Comparison of ENCODE assay signal across 14 mouse cellular contexts in the genomic region with DNA sequence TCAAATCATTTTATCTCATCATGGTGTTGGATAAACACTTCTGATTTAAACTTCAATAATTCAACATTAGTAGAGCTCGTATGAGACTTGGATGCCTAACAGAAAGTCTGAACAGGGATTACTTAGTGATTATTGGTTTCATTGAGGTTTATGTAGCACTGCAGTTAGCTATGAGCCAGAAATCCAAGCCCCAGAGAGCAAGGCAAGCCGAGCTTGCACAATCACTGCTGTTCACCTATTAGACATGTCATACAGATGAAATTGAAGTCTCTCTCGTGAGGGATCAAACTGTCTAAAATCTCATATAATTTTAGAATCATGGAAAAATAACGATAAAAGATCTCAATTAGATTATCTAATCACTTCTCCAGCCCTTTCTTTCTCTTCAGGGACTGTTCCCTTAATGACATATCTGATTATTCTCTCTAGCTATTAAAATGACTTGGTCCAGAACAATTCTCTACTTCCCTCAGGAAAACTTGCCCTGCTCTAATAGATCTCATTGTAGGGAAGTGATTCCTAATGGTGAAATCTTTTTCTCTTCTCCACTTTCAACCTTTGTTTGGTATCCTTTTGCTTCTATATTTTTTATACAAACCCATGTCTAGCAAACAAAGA.
"Had no signal": no experiment of that assay in that cellular context is flagged by ENCODE, and none has a peak within 500 bp of the region (broad histone marks: within the 10 kb centered on the region; RNA-seq: fewer than 3 reads in every experiment).

No protein-coding gene starts in this region.

- H3K4me2 ChIP-seq: limb, embryonic 13.5 days; midbrain, embryonic 15.5 days; stomach, embryonic 15.5 days had no signal

- DNase-seq: kidney, adult 11 months; kidney, adult 9 months; kidney, postnatal 36 days; left cerebral cortex, postnatal 4 days; lung, adult 18-20 months; retina, postnatal 1 day; right cerebral cortex, postnatal 4 days; thymus, adult 2 months; thymus, postnatal 25 days had no signal

- H3K4me3 ChIP-seq: limb, embryonic 13.5 days; midbrain, embryonic 15.5 days; stomach, embryonic 15.5 days had no signal

- H3K36me3 ChIP-seq: limb, embryonic 13.5 days; midbrain, embryonic 15.5 days; stomach, embryonic 15.5 days had no signal

- H3K27ac ChIP-seq: kidney, postnatal 0 days; limb, embryonic 13.5 days; liver, embryonic 14.5 days; midbrain, embryonic 15.5 days; stomach, embryonic 15.5 days had no signal

- H3K9ac ChIP-seq: limb, embryonic 13.5 days; liver, embryonic 14.5 days; midbrain, embryonic 15.5 days; stomach, embryonic 15.5 days had no signal

- ATAC-seq: midbrain, embryonic 15.5 days had no signal

- H3K27me3 ChIP-seq: limb, embryonic 13.5 days; midbrain, embryonic 15.5 days; stomach, embryonic 15.5 days had no signal

- H3K4me1 ChIP-seq: limb, embryonic 13.5 days; midbrain, embryonic 15.5 days; stomach, embryonic 15.5 days had no signal

- H3K9me3 ChIP-seq: limb, embryonic 13.5 days; midbrain, embryonic 15.5 days; stomach, embryonic 15.5 days had no signal
